Mouse (Mus musculus) embryonic fibroblast, embryonic 13.5 days (primary cell): ENCODE measurements around the gene 6030468B19Rik. TPM values are rescaled to one million over a fixed set of nuclear protein-coding genes. Genes with fewer than 3 reads are reported as not detected.

Source experiments
- H3K27ac ChIP-seq: 2 replicates; pipeline ENCODE4 v1.5.1; 2012; ENCODE audit warnings: low read length, control low read depth, inconsistent platforms; ENCODE audit not compliant: insufficient read depth
- H3K4me1 ChIP-seq: 2 replicates; pipeline ENCODE4 v1.6.1; 2011; ENCODE audit warnings: low read length; ENCODE audit not compliant: control insufficient read depth, insufficient read depth
- H3K4me3 ChIP-seq: 2 replicates; pipeline ENCODE4 v1.5.1; 2011; ENCODE audit warnings: mild to moderate bottlenecking, control low read depth, low read length; ENCODE audit not compliant: insufficient read depth
- CTCF ChIP-seq: IDR thresholded peaks from 2 replicates; pipeline ENCODE4 v1.5.1; 2011; ENCODE audit warnings: mild to moderate bottlenecking, control low read depth, low read length, moderate library complexity, borderline replicate concordance; ENCODE audit not compliant: insufficient read depth
- POLR2A ChIP-seq: IDR thresholded peaks from 2 replicates; pipeline ENCODE4 v1.6.1; 2011; ENCODE audit warnings: low read depth, mild to moderate bottlenecking, control low read depth, low read length, moderate library complexity
- polyA plus RNA-seq: library from polyadenylated mRNA; stranded (reverse); fragments of >200 nt; gene quantifications from 2 replicates; pipeline ENCODE4 v1.2.4, GENCODE M21; 2011; ENCODE audit warnings: low read depth; ENCODE audit not compliant: missing spikeins, insufficient read length

Gene 6030468B19Rik
- not detected in 2 replicates for polyA plus RNA-seq

GRCm38 (mm10) chr11:117797511-117798159 lies at the start of gene 6030468B19Rik:
6030468B19Rik (plus strand) TSS chr11:117797660.
- Histone ChIP-seq H3K4me3 (no peak within 1 kb of the TSS), H3K27ac (no peak within 1 kb of the TSS), H3K4me1 (no peaks in the 10 kb centered on the region)
- no peak for TF ChIP-seq CTCF
- no peak for TF ChIP-seq POLR2A

- Histone ChIP-seq H3K27ac (no peak overlapping the region), H3K4me3 (no peak overlapping the region), H3K4me1 (no peaks in the 10 kb centered on the region)
- TF ChIP-seq CTCF (no peak), POLR2A (no peak)
Observed at GRCm38 (mm10) chr11:117748628-117749027, 48.8 kb upstream of the 6030468B19Rik start.

GRCm38 (mm10) chr11:117749414-117749813 lies 48.0 kb upstream of the 6030468B19Rik start:
- no peaks in the 10 kb centered on the region for H3K4me1 ChIP-seq
- no peak overlapping the region for H3K4me3 ChIP-seq
- TF ChIP-seq CTCF, result no peak
- no peak for TF ChIP-seq POLR2A
- no peak overlapping the region for H3K27ac ChIP-seq

GRCm38 (mm10) chr11:117751544-117751943 lies 45.9 kb upstream of the 6030468B19Rik start:
- no peak overlapping the region for H3K27ac ChIP-seq
- H3K4me1 ChIP-seq, result no peaks in the 10 kb centered on the region
- no peak for TF ChIP-seq POLR2A
- no peak for TF ChIP-seq CTCF
- H3K4me3 ChIP-seq, result no peak overlapping the region

- no peaks in the 10 kb centered on the region for H3K4me1 ChIP-seq
Observed at GRCm38 (mm10) chr11:117755891-117756290, 41.6 kb upstream of the 6030468B19Rik start.

GRCm38 (mm10) chr11:117759267-117759666 lies 38.2 kb upstream of the 6030468B19Rik start:
- TF ChIP-seq CTCF (no peak), POLR2A (no peak)
- Histone ChIP-seq H3K27ac (no peak overlapping the region), H3K4me1 (no peaks in the 10 kb centered on the region), H3K4me3 (no peak overlapping the region)

More at GRCm38 (mm10) chr11:117755891-117756290, 41.6 kb upstream of the 6030468B19Rik start:
- TF ChIP-seq CTCF (no peak), POLR2A (no peak)
- Histone ChIP-seq H3K4me3 (no peak overlapping the region), H3K27ac (no peak overlapping the region)

GRCm38 (mm10) chr11:117760374-117761119 lies 36.9 kb upstream of the 6030468B19Rik start:
- no peak overlapping the region for H3K4me3 ChIP-seq
- no peak overlapping the region for H3K27ac ChIP-seq
- TF ChIP-seq POLR2A, result no peak
- TF ChIP-seq CTCF, result no peak
- no peaks in the 10 kb centered on the region for H3K4me1 ChIP-seq

GRCm38 (mm10) chr11:117761801-117762200 lies 35.7 kb upstream of the 6030468B19Rik start:
- TF ChIP-seq POLR2A (no peak), CTCF (no peak)
- Histone ChIP-seq H3K4me3 (no peak overlapping the region), H3K4me1 (no peaks in the 10 kb centered on the region), H3K27ac (no peak overlapping the region)

GRCm38 (mm10) chr11:117762246-117762645 lies 35.2 kb upstream of the 6030468B19Rik start:
- Histone ChIP-seq H3K4me1 (no peaks in the 10 kb centered on the region), H3K4me3 (no peak overlapping the region)
- TF ChIP-seq POLR2A, result no peak
- no peak for TF ChIP-seq CTCF

GRCm38 (mm10) chr11:117764319-117764718 lies 33.1 kb upstream of the 6030468B19Rik start:
- Histone ChIP-seq H3K4me1 (no peaks in the 10 kb centered on the region), H3K4me3 (no peak overlapping the region), H3K27ac (no peak overlapping the region)
- no peak for TF ChIP-seq CTCF
- no peak for TF ChIP-seq POLR2A

More at GRCm38 (mm10) chr11:117762246-117762645, 35.2 kb upstream of the 6030468B19Rik start:
- H3K27ac ChIP-seq, result no peak overlapping the region
